19 mouse cellular contexts compared by ENCODE assay signal in genomic region chr1:119446753-119447283, GRCm38 (mm10). TPM values are rescaled to one million over a fixed set of nuclear protein-coding genes. Genes with fewer than 3 reads are reported as not detected.
"Had no signal": no experiment of that assay in that cellular context is flagged by ENCODE, and none has a peak within 500 bp of the region (broad histone marks: within the 10 kb centered on the region; RNA-seq: fewer than 3 reads in every experiment).

No protein-coding gene starts in this region.

- H3K36me3 ChIP-seq: limb, embryonic 12.5 days; limb, embryonic 15.5 days; midbrain, embryonic 12.5 days; midbrain, embryonic 15.5 days; neural tube, embryonic 12.5 days; neural tube, embryonic 15.5 days had no signal

- DNase-seq: kidney, adult 11 months; kidney, adult 8-10 months; kidney, postnatal 14 days; left cerebral cortex, postnatal 4 days; liver, postnatal 0 days; right cerebral cortex, adult 18-20 months; right cerebral cortex, postnatal 14 days; right cerebral cortex, postnatal 4 days; thymus, postnatal 4 days had no signal

- H3K27ac ChIP-seq: limb, embryonic 12.5 days; limb, embryonic 15.5 days; liver, embryonic 14.5 days; midbrain, embryonic 12.5 days; midbrain, embryonic 15.5 days; neural tube, embryonic 12.5 days; neural tube, embryonic 15.5 days; stomach, postnatal 0 days had no signal

- H3K27me3 ChIP-seq: limb, embryonic 12.5 days; limb, embryonic 15.5 days; midbrain, embryonic 12.5 days; midbrain, embryonic 15.5 days; neural tube, embryonic 12.5 days; neural tube, embryonic 15.5 days had no signal

- H3K9ac ChIP-seq: limb, embryonic 12.5 days; limb, embryonic 15.5 days; liver, embryonic 14.5 days; liver, postnatal 0 days; midbrain, embryonic 12.5 days; midbrain, embryonic 15.5 days; neural tube, embryonic 12.5 days; neural tube, embryonic 15.5 days had no signal

- H3K4me2 ChIP-seq: limb, embryonic 12.5 days; limb, embryonic 15.5 days; liver, embryonic 11.5 days; midbrain, embryonic 12.5 days; midbrain, embryonic 15.5 days; neural tube, embryonic 12.5 days; neural tube, embryonic 15.5 days had no signal

- H3K4me1 ChIP-seq: limb, embryonic 15.5 days; midbrain, embryonic 12.5 days; midbrain, embryonic 15.5 days; neural tube, embryonic 12.5 days; neural tube, embryonic 15.5 days had no signal

- H3K9me3 ChIP-seq: limb, embryonic 12.5 days; limb, embryonic 15.5 days; midbrain, embryonic 12.5 days; midbrain, embryonic 15.5 days; neural tube, embryonic 12.5 days; neural tube, embryonic 15.5 days had no signal

- H3K4me3 ChIP-seq: limb, embryonic 12.5 days; limb, embryonic 15.5 days; midbrain, embryonic 12.5 days; midbrain, embryonic 15.5 days; neural tube, embryonic 12.5 days; neural tube, embryonic 15.5 days had no signal

- ATAC-seq: liver, postnatal 0 days; midbrain, embryonic 15.5 days had no signal

RNA-seq across cellular contexts. Expression of gene Inhbb, which starts 24.8 kb away (rescaled TPM):
- total RNA-seq: megakaryocyte, adult 5-6 weeks had no signal
